Mouse (Mus musculus) forebrain, embryonic 12.5 days (tissue): ENCODE data around the gene Oxtr. TPM values are rescaled to one million over a fixed set of nuclear protein-coding genes. Genes with fewer than 3 reads are reported as not detected.

Experiments used
- ATAC-seq: fragments of 200-750 bp; cut with Nextera tagmentation; 2 replicates; pipeline ENCODE4 v1.8.0; 2017; ENCODE audit warnings: moderate TSS enrichment; ENCODE audit not compliant: low FRiP score
- H3K27ac ChIP-seq: fragments of 300-500 bp; sonication (generic); 2 replicates; pipeline ENCODE4 v1.5.1; 2016; ENCODE audit warnings: mild to moderate bottlenecking
- H3K27me3 ChIP-seq: fragments of 300-500 bp; sonication (generic); 2 replicates; pipeline ENCODE4 v1.6.1; 2016; ENCODE audit warnings: mild to moderate bottlenecking
- H3K36me3 ChIP-seq: fragments of 300-500 bp; sonication (generic); replicated peaks from 2 replicates; pipeline ENCODE4 v1.6.1; 2016; ENCODE audit warnings: mild to moderate bottlenecking
- H3K4me1 ChIP-seq: fragments of 300-500 bp; sonication (generic); 2 replicates; pipeline ENCODE4 v1.6.1; 2016
- H3K4me2 ChIP-seq: fragments of 300-500 bp; sonication (generic); 2 replicates; pipeline ENCODE4 v1.6.1; 2016; ENCODE audit warnings: mild to moderate bottlenecking, moderate library complexity
- H3K4me3 ChIP-seq: fragments of 300-500 bp; sonication (generic); replicated peaks from 2 replicates; pipeline ENCODE4 v1.5.1; 2016; ENCODE audit warnings: mild to moderate bottlenecking
- H3K9ac ChIP-seq: fragments of 300-500 bp; sonication (generic); 2 replicates; pipeline ENCODE4 v1.6.1; 2016; ENCODE audit warnings: mild to moderate bottlenecking
- H3K9me3 ChIP-seq: fragments of 300-500 bp; sonication (generic); 2 replicates; pipeline ENCODE4 v1.6.1; 2016
- WGBS: fragments of 180-500 bp; shearing (Covaris S2); methylation state at CpG from one replicate; pipeline ENCODE4 v1.1.7; 2016; 5-methylcytosine and 5-hydroxymethylcytosine counted together
- polyA plus RNA-seq: library from polyadenylated mRNA; unstranded; fragments of >200 nt; fragmentation: Nextera tagmentation; extraction: Ambion mirVana; gene quantifications from 2 replicates; pipeline ENCODE4 v1.2.1, GENCODE M21; 2016

The Oxtr gene
- polyA plus RNA-seq, 1 experiment from 2014 or later: 0.23 TPM

DNA sequence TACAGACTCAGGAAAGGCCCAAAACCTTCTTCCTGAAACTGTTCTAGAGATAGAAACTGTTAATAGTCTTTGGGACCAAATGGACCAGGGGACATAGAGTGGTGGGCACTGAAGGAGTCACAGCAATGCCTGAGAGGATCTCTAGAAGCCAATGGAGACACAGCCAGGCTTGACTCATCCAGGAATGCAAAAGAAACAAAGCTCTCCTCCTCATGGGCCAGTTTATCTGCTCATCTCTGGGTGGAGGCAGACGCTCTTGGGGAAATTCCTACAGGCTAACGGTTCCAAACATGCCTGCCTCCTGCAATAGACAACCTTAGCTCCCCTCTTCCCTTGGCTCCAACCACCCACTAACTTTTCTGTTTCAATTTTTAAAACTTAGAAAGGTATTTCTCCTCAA is 7.7 kb upstream of the Oxtr start:
- Histone ChIP-seq H3K9me3 (no peaks in the 10 kb centered on the region), H3K4me2 (no peak overlapping the region), H3K9ac (no peak overlapping the region), H3K27ac (no peak overlapping the region), H3K4me1 (no peaks in the 10 kb centered on the region; the same call in 1 of the 2 replicates), H3K36me3 (no peaks in the 10 kb centered on the region), H3K27me3 (peaks cover 4% of the 10 kb centered on the region; the same call in 1 of the 2 replicates), H3K4me3 (no peak overlapping the region)
- no peak for ATAC-seq
- 84% methylated on average over 2 of the region's 2 CpGs for WGBS

DNA sequence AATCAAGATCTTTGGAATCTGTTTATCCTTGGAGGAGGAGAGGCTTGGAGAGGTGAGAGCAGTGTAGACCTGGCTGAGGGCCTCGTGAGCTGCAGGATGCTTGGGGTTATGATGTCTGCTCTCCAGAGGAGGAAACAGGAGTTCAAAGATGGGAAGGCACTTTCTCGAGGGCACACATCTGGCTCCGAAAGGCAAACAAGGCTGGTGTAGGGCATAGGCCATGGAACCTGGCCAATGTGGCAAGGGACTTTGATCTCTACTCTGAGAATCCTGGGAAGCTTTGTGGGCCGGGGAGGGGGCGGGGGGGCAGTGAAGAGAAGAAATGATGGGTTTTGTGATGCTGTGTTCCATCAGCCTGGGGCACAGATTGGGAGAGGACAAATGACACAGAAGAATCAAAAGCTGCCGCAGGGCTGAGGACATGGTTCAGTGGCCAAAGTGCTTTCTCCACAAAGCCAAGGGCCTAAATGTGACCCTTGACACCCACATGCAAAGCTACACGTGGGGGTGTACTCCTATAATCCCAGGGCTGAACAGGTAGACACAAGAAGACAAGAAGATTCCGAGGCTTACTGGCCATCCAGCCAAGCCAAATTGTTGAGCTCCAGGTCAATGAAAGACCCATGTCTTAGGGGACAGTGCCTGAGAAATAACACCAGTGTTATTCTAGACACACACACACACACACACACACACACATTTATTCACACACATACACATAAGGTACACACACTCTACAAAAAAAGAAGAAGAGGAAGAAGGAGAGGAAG is 6.7 kb upstream of the Oxtr start:
- no peak for ATAC-seq
- no peaks in the 10 kb centered on the region; the same call in 1 of the 2 replicates for H3K4me1 ChIP-seq
- H3K4me2 ChIP-seq: no peak overlapping the region
- WGBS: 71% methylated on average over 8 of the region's 8 CpGs
- no peaks in the 10 kb centered on the region for H3K9me3 ChIP-seq
- no peaks in the 10 kb centered on the region for H3K36me3 ChIP-seq
- H3K9ac ChIP-seq: no peak overlapping the region
- no peak overlapping the region for H3K4me3 ChIP-seq
- peaks cover 14% of the 10 kb centered on the region; the same call in 1 of the 2 replicates for H3K27me3 ChIP-seq
- no peak overlapping the region for H3K27ac ChIP-seq

DNA sequence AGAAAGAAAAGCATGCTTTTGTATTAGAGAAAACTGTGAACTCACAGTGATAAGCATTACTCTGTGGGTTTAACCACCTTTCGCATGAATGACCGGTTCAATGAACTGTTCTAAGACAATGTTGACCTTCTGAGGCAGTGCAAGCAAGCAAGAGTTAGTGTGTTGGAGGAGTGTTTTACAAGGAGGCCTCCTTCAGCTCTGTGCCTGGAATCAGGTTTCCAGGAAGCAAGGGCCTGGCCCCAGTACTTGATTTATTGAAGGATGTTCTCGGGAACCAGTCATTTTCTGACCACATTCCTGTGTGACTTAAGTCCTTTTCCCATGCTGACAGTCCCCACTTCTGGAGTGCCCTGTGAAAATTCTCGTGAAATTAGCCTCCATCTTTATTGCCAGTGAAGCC is 5.5 kb upstream of the Oxtr start:
- Histone ChIP-seq H3K9me3 (no peaks in the 10 kb centered on the region), H3K4me2 (no peak overlapping the region), H3K9ac (no peak overlapping the region), H3K4me1 (peaks cover 6% of the 10 kb centered on the region), H3K36me3 (no peaks in the 10 kb centered on the region), H3K27ac (no peak overlapping the region), H3K4me3 (no peak overlapping the region), H3K27me3 (peaks cover 23% of the 10 kb centered on the region)
- ATAC-seq: no peak
- 60% methylated on average over 4 of the region's 4 CpGs for WGBS

DNA sequence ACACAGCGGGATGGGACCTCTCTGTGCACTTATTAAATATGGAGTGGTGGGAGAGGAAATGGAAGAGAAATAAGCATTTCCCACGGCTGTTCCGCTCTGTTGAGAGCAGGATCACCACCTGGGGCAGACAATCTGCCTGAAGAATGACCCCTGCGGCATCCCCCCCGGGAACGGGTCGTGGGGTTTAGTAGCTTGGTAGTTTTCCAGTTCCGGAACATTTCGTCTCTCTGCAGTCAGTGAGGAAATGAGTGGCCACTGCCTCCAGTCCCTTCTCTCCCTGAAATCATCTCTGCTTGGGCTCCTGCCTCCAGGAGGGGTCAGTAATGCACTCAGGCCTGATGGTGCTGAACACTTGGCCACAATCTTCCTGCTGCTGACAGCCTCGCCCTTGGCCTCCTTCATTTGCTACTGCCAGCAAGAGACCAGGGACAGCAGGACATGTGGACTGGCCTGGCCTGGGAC is 4.9 kb upstream of the Oxtr start:
- Histone ChIP-seq H3K4me1 (peaks cover 11% of the 10 kb centered on the region), H3K9me3 (no peaks in the 10 kb centered on the region), H3K9ac (no peak overlapping the region), H3K27ac (no peak overlapping the region), H3K36me3 (no peaks in the 10 kb centered on the region), H3K4me2 (no peak overlapping the region), H3K4me3 (no peak overlapping the region), H3K27me3 (peaks cover 29% of the 10 kb centered on the region)
- WGBS: 57% methylated on average over 10 of the region's 10 CpGs
- no peak for ATAC-seq

DNA sequence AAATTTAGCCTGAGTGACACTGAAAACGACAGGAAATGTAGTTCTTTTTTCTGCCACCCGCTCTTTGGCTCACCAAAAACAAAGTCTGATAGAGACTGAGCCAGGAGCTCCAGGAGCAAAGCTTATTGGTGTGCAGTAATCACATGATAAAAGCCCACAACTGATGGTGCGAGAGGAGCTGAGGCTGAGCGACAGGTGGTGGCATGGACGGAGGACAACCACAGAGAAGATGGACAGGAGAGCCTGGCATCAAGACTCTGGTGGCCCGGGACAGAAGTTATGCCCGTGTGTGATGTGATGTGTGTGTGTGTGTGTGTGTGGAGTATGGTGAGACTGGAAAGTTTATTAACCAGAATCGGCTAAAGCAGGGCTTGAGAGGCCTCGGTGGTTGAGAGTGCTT is 3.6 kb upstream of the Oxtr start:
- H3K27me3 ChIP-seq: peaks cover 42% of the 10 kb centered on the region
- H3K4me3 ChIP-seq: no peak overlapping the region
- no peak overlapping the region for H3K9ac ChIP-seq
- H3K27ac ChIP-seq: no peak overlapping the region
- ATAC-seq: no peak
- WGBS: 90% methylated on average over 9 of the region's 9 CpGs
- no peak overlapping the region for H3K4me2 ChIP-seq
- H3K4me1 ChIP-seq: peaks cover 22% of the 10 kb centered on the region
- H3K9me3 ChIP-seq: no peaks in the 10 kb centered on the region
- H3K36me3 ChIP-seq: no peaks in the 10 kb centered on the region

DNA sequence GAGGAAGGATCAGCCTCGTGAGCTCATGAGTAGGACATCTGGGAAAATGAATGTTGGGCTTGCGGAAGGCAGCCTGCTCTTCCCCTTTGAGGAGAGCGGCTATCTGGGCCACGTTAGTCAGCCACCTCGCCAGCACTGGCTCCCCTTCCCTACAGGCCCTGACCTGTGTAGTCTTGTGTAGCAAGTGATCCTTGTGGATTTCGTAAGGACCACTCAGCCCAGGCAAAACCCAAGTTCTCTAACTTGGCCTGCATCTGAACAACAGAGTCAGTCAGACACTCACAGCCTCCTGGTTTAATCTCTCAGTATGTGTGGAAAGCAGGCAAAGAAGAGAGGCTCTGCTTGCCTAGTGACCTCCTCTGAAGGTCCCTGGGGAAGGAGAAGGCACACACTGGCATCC is 2.9 kb upstream of the Oxtr start:
- peaks cover 49% of the 10 kb centered on the region for H3K27me3 ChIP-seq
- ATAC-seq: no peak
- H3K4me1 ChIP-seq: peaks cover 22% of the 10 kb centered on the region
- H3K9ac ChIP-seq: no peak overlapping the region
- no peaks in the 10 kb centered on the region for H3K36me3 ChIP-seq
- no peak overlapping the region for H3K4me3 ChIP-seq
- H3K9me3 ChIP-seq: no peaks in the 10 kb centered on the region
- no peak overlapping the region for H3K4me2 ChIP-seq
- no peak overlapping the region for H3K27ac ChIP-seq
- 94% methylated on average over 6 of the region's 6 CpGs for WGBS

DNA sequence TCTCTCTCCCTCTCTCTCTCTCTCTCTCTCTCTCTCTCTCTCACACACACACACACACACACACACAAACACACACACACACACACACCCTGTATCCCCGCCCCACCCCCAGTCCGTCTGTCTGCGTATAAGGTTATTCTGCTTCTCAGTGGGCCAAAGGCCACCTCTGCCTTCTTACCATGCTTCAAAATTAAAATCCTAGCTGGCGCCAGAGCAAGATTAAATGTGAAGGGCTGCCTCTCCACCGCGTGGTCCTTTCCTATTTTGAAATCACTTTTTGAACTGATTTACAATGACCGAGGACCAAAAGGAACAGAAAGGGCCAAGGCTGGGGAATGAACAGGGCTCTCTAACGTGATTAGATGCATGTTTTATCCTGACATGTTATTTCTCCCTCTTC is 1.8 kb upstream of the Oxtr start:
- Histone ChIP-seq H3K36me3 (no peaks in the 10 kb centered on the region), H3K27me3 (peaks cover 60% of the 10 kb centered on the region)

DNA sequence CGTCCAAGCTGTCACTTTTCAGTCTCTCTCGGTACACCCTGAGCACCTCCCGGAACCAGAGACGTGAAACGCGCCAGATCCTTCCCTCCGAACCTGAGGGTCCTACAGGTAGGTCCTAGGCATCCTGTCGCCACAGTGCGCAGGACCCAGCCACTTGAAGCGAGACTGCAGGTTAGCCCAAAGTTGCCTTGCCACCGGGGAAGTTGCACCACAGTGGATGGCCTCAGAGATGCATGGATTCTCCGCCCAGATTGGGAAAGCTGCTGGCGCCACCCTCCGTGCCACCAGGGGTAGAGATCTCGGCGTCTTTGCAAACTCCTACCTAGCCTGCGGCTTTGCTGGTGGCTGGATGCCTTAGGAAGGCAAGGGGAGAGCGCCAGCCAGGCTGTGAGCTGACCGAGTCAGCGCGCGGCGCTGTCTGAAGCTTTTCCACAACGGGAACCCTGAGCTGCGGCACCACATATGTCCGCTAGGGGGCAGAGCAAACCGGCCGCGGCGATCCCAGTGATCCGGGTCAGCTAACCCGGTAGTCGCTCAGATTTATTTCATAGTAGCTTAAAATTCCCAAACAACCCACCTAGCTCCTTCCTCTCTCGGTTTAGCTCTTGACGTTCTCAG is 991 bp upstream of the Oxtr start:
- peaks cover 22% of the 10 kb centered on the region for H3K4me1 ChIP-seq
- no peak overlapping the region for H3K27ac ChIP-seq
- peak overlapping the region; percentile 56 for H3K9ac ChIP-seq
- ATAC-seq: peak; percentile 65
- peak overlapping the region; percentile 41 for H3K4me3 ChIP-seq
- peak overlapping the region; percentile 69 for H3K4me2 ChIP-seq
- H3K27me3 ChIP-seq: peaks cover 67% of the 10 kb centered on the region
- under 1% methylated on average over 35 of the region's 35 CpGs for WGBS
- H3K9me3 ChIP-seq: no peaks in the 10 kb centered on the region
- H3K36me3 ChIP-seq: no peaks in the 10 kb centered on the region

More for the DNA sequence above, 1.8 kb upstream of the Oxtr start:
- ATAC-seq: no peak
- no peak overlapping the region for H3K9ac ChIP-seq
- WGBS: 69% methylated on average over 8 of the region's 8 CpGs
- no peak overlapping the region for H3K4me2 ChIP-seq
- H3K4me3 ChIP-seq: no peak overlapping the region
- H3K9me3 ChIP-seq: no peaks in the 10 kb centered on the region
- no peak overlapping the region for H3K27ac ChIP-seq
- peaks cover 22% of the 10 kb centered on the region for H3K4me1 ChIP-seq

DNA sequence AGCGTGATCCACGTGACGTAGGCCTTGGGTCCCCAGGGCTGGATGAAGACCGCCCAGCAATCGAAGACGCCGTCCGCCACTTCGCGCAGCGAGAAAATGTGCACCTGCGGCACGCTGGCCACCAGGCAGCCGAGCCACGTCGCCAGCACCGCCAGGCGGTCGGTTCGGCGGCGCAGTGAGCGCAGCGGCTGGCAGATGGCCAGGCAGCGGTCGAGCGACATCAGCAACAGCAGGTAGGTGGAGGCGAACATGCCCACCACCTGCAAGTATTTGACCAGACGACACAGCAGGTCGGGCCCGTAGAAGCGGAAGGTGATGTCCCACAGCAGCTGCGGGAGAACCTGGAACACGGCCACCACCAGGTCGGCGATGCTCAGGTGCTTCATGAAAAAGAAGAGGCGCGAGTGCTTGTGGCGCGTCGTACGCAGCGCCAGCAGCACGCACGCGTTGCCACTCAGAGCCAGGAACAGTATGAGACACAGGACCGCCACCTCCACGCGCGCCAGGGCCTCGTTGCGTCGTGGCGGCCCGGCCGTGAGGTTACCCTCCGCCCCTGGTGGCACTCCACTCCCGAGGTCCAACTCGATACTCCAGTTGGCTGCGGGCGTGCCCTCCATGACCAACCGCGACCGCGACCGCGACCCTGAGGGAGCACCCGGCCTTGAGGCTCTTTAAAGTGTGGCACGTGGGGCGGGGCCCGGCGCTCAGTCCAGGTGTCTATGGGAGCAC is 398 bp downstream of the Oxtr start:
- Histone ChIP-seq H3K4me3 (peak overlapping the region; percentile 41), H3K27me3 (peaks cover 67% of the 10 kb centered on the region), H3K9me3 (no peaks in the 10 kb centered on the region), H3K4me2 (peak overlapping the region; percentile 69), H3K9ac (peak overlapping the region; percentile 25; the same call in 1 of the 2 replicates), H3K27ac (no peak overlapping the region), H3K36me3 (no peaks in the 10 kb centered on the region), H3K4me1 (peaks cover 22% of the 10 kb centered on the region)
- ATAC-seq: peak; percentile 54
- 4% methylated on average over 72 of the region's 72 CpGs for WGBS

DNA sequence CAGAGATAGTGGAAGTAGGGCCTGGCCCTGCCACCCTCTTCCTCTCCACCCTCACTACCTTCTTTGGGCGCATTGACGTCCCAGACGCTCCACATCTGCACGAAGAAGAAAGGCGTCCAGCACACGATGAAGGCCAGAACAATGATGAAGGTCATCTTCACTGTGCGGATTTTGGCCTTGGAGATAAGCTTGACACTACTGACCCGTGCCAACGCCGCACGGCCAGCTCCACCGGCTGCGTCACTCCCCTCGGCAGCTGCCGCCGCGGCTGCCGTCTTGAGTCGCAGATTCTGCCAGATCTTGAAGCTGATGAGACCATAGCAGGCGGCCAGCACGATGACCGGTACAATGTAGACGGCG is 942 bp downstream of the Oxtr start:
- no peak for ATAC-seq
- WGBS: 34% methylated on average over 24 of the region's 24 CpGs
- H3K27ac ChIP-seq: no peak overlapping the region

DNA sequence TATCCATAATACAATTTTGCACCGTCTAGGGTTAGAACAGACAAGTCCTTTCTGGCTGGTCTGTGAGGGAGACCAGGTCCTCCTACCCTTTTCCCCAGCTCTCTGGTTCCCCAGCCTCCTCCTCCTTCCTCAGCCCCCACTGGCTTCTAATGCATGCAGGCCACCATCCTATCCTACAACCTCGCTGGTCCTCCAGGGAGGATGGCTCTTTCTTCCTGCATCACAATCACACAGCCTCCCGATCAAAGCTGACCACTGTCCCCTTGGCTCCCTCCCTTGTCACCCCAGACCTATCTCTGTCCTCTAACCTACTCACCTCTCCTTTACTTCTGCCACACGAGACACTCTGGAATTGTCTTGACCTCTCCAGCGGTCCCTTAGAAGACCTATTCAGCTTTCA is 1.8 kb downstream of the Oxtr start:
- no peak overlapping the region for H3K4me2 ChIP-seq
- H3K4me1 ChIP-seq: peaks cover 22% of the 10 kb centered on the region
- no peaks in the 10 kb centered on the region for H3K9me3 ChIP-seq
- H3K9ac ChIP-seq: no peak overlapping the region
- 78% methylated on average over 5 of the region's 5 CpGs for WGBS
- no peaks in the 10 kb centered on the region for H3K36me3 ChIP-seq
- H3K27me3 ChIP-seq: peaks cover 69% of the 10 kb centered on the region
- ATAC-seq: no peak
- H3K27ac ChIP-seq: no peak overlapping the region
- H3K4me3 ChIP-seq: no peak overlapping the region

More for the DNA sequence above, 942 bp downstream of the Oxtr start:
- Histone ChIP-seq H3K36me3 (no peaks in the 10 kb centered on the region), H3K4me3 (peak overlapping the region; percentile 41), H3K9me3 (no peaks in the 10 kb centered on the region), H3K4me2 (peak overlapping the region; percentile 69), H3K9ac (peak overlapping the region; percentile 25; the same call in 1 of the 2 replicates), H3K4me1 (peaks cover 22% of the 10 kb centered on the region), H3K27me3 (peaks cover 67% of the 10 kb centered on the region)

DNA sequence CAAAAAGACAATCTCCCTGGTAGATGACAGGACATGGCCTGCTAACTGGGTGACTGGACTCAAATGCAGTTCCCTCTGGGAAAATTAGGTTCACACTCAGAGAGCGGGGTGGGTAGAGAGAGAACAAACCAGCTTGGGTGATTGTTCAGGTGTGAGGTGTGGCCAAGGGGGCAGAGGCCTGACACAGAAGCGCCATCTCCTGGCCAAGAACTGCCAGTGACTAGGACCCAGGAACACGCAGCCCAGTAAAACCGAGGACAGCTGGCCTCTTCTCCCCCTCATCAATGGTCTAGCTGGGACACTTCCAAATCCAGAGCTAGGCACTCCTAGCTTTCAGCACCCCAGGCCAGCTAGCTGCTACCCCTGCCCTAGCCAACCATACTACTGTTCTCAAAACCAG is 5.4 kb downstream of the Oxtr start:
- no peaks in the 10 kb centered on the region for H3K36me3 ChIP-seq
- no peaks in the 10 kb centered on the region for H3K9me3 ChIP-seq
- H3K4me1 ChIP-seq: peaks cover 7% of the 10 kb centered on the region
- H3K4me2 ChIP-seq: no peak overlapping the region
- ATAC-seq: 0 out of 2 replicates have a peak, but pooled peaks have one; percentile 12
- WGBS: 6% methylated on average over 4 of the region's 4 CpGs
- no peak overlapping the region for H3K4me3 ChIP-seq
- peaks cover 45% of the 10 kb centered on the region for H3K27me3 ChIP-seq
- no peak overlapping the region for H3K27ac ChIP-seq
- no peak overlapping the region for H3K9ac ChIP-seq
